Mouse (Mus musculus) left cerebral cortex, postnatal 4 days (tissue): ENCODE measurements at regions not wholly inside any gene's neighbourhood (a gene's known extent, or its start where the extent isn't known, plus 50 kb on each side); places are given as distances from the start of the nearest gene placed in this dataset.

ENCODE experiments used
- DNase-seq: peaks from one replicate; pipeline ENCODE4 v3.0.0-alpha.2; 2022
- intact Hi-C: fragments of 180-260 bp; cut with DNase I; formaldehyde crosslinking; loops from one replicate; pipeline ENCODE4 v1.15.1; 2025

DNA sequence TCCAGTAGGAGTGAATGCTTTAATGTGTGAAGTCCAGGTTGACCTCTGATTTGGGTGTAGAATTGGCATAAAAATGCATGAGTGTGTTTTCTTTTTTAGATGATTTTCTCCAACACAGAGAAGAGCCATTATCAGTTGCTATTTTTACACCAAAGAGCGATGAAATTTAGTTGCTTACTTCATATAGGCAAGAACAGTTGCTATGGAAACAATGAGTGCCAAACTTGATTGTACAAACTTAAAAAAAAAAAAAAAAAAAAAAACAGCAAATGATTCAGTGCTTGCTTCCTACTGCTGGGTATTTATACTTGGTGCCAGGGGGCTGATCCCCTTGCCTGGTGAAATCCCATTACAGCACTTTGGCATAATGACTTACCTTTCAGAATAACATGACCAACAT, 268.0 kb downstream of the Sec23a start:
- DNase-seq, result no peak
- intact Hi-C loops, result no loop called here

DNA sequence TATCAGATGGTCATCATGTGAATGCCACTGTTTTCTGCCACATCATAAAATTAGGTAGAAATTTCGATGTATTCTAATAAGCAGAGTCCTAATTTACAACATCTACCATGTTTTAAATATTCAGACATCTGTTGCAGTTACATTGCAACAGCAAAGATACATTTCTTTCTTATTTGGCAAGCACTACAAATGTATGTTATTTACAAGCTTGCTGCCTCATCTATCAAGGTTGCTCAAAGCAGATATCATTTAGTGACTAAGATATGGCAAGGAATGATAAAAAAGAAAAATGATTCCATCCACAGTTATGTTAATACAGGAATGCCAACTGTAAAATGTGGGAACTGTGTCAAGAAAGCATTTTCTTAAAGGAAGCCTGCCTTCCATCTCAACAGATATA, 283.7 kb downstream of the Sec23a start:
- no peak for DNase-seq
- intact Hi-C loops, result no loop called here

DNA sequence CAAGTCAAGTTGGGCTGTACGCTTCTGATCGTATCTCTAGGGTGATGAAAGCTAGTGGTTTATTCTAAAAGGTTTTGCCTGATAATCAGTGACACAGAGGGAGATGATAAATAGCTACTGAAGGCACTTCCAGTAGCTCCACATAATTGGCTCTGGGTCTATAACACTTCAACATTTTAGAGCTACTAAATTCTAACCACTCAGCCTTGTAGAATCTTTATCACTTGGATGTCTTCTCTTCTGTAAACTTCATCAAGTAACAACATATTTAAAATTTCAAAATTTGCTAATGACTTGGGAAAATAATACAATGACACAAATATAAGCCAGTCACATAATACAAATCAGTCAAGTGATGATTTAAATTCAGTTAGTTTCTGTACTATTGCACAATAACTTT, 284.3 kb downstream of the Sec23a start:
- DNase-seq, result no peak
- intact Hi-C loops, result no loop called here

- intact Hi-C loops, result no loop called here
- no peak for DNase-seq
Observed at GRCm38 (mm10) chr12:58717908-58718307, 293.9 kb downstream of the Sec23a start.

GRCm38 (mm10) chr12:58714207-58714606, 297.6 kb downstream of the Sec23a start:
- no peak for DNase-seq
- intact Hi-C loops, result no loop called here

- intact Hi-C loops, result no loop called here
- DNase-seq, result no peak
Observed at GRCm38 (mm10) chr12:58695680-58696079, 316.1 kb downstream of the Sec23a start.

GRCm38 (mm10) chr12:58669914-58670635, 341.7 kb downstream of the Sec23a start:
- DNase-seq, result no peak
- intact Hi-C loops, result no loop called here

- intact Hi-C loops, result no loop called here
- no peak for DNase-seq
Observed at GRCm38 (mm10) chr12:58654530-58655056, 357.2 kb downstream of the Sec23a start.

DNA sequence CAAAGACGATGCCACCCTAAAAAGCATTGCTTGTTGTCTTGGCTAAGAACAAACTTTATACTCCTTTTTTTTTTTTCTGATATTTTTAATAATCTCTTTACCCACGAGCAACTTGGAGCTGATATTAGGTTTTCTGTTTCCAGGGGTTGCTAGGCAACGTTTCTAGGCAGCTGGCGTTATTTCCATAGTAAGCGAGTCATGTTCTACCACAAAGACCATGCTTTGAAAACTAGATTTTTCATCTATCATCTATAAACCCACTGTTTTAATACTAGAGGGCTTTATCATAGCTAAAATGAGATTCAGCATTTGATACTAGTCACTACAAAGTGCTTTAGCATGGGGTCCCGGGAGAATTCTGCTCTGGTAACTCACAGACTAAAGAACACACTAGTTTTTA, 358.1 kb downstream of the Sec23a start:
- DNase-seq, result no peak
- intact Hi-C loops, result no loop called here

DNA sequence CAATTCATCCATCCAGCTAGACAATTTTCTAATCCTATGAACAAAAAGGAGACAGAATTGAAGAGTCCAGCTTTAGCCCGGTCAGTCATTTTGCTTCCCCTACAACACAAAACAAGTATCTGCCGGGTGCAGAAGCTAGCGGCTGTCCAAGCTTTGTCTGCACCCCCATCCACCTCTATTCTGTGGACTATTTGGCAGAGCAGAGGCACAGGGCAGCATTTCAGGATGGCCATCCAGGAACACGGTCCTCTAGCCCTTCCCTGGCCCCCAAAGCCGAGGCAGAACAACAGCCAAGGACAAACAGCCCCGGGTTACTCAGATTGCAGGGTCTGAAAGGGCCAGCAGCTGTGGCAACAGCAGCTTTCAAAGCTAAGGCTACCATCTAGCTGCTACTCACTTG, 358.6 kb downstream of the Sec23a start:
- intact Hi-C loops, result no loop called here
- peak; percentile 6 for DNase-seq

DNA sequence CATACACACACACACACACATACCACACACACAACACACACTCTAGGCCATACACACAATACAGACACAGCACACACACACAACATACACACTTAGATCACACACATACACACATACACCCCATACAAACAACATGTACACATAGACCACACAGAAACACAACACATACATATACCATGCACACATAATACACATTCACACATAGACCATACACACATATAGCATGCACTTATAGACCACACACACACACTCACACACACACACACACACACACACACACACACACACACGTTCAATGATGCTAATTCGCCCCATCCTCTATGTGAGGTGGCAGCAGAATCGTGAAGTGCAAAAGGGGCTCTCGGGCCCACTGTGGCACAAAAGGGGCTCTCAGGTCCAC, 359.1 kb downstream of the Sec23a start:
- no peak for DNase-seq
- intact Hi-C loops, result no loop called here

DNA sequence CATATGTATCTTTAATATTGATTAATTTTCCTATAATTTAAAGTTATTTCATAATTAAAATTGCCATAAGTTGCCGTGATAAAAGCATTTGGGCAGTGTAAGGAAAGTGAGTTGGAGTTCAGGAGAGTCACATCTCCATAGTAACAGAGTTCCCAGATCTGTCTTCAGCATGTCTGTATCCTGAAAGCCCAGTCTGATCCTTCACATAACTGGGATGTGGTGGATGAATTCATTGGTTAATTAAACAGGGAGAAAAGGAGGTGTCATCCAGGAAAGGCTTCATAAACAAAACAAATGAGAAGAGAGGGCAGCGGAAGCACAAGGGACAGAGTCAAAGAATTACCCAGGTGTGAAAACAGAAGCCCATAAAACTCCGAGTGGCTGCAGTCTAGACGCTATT, 363.5 kb downstream of the Sec23a start:
- intact Hi-C loops, result no loop called here
- DNase-seq, result no peak

DNA sequence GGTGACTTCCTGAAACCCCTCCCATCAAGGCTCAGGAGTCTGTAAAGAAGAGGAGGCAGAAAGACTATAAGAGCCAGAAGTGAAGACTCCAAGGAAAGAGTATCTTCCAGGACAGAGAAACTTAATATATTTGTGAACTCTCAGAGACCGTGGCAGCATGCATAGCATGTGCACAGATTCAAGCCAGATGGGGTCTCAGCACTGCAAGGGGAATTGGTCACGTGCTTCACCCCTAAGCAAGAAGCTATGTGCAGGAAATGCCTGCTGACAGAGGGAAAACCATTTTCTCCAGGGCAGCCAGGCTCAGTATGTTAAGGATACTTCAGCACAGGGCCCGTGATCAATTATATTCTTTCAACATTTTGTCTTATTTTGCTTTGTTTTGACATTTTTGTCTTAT, 368.0 kb downstream of the Sec23a start:
- intact Hi-C loops, result no loop called here
- no peak for DNase-seq

DNA sequence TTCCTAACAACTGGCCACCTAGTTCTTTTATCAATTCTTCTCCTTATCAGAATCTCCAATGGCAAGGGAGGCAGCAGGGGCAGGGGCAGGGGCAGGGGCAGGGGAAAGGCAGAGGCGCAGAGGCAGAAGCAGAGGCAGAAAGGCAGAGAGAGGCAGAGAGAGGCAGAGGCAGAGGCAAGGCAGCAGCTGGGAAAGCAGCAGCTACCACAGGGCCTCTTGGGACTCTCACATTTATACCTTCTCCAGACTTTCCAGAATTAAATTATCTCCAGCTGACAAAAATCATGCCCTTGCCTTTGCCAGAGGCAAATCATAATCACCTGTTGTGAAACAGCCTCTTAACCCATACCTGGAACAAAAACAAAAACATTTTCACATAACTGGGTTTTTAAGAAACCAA, 370.4 kb upstream of the Clec14a start:
- intact Hi-C loops, result loop anchor here (10.0 kb wide), 1 partner anchor 425 kb away; the partner anchor contains the start of gene Sstr1
- no peak for DNase-seq

- no peak for DNase-seq
- intact Hi-C loops, result loop anchor here (10.0 kb wide), 1 partner anchor 423 kb away; the partner anchor contains the start of gene Sstr1
Observed at GRCm38 (mm10) chr12:58638260-58638659, 369.2 kb upstream of the Clec14a start.

- intact Hi-C loops, result loop anchor here (10.0 kb wide), 1 partner anchor 418 kb away; the partner anchor contains the start of gene Sstr1
Observed at GRCm38 (mm10) chr12:58632529-58632928, 363.4 kb upstream of the Clec14a start.

GRCm38 (mm10) chr12:58628817-58629216, 359.7 kb upstream of the Clec14a start:
- DNase-seq, result no peak
- intact Hi-C loops, result no loop called here

More at GRCm38 (mm10) chr12:58632529-58632928, 363.4 kb upstream of the Clec14a start:
- DNase-seq, result no peak

- intact Hi-C loops, result no loop called here
Observed at GRCm38 (mm10) chr12:58625144-58625543, 356.1 kb upstream of the Clec14a start.

GRCm38 (mm10) chr12:58619508-58620310, 350.6 kb upstream of the Clec14a start:
- intact Hi-C loops, result no loop called here
- DNase-seq, result no peak

More at GRCm38 (mm10) chr12:58625144-58625543, 356.1 kb upstream of the Clec14a start:
- no peak for DNase-seq

DNA sequence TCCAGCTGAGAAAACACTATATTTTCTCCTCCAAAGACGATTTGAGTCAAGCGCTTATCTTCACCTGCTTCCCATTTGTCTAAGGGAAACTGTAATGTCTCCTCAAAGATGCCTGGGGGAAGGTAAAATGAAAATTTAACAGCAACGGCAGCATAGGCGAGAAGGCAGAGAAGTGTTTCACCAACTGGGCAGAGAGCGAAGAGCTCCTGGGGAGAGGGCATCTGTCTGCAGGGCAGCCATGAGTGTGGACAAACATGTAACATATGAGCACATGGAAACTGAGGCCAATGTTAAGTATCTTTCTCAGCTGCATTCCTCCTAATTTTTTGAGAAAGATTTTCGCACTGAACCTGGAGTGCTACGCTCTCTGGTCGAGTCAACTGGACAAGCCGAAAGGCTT, 325.7 kb upstream of the Clec14a start:
- intact Hi-C loops, result no loop called here
- peak; percentile 46 for DNase-seq

GRCm38 (mm10) chr12:58591480-58591829, 322.4 kb upstream of the Clec14a start:
- no peak for DNase-seq
- intact Hi-C loops, result no loop called here
